Mouse (Mus musculus): ENCODE results near the gene Cacna1e.

- TF ChIP-seq EP300 (IDR thresholded peaks at IDR 0.05), result no peak
- TF ChIP-seq CTCF (IDR thresholded peaks at IDR 0.05), result no peak
These were observed 417.0 kb downstream of the Cacna1e start for GRCm38 (mm10) chr1:154467265-154467664.

All from lung, postnatal 0 days (tissue).